Mouse (Mus musculus) kidney, adult 10 weeks (tissue): ENCODE results near the gene Kcne3. TPM values are rescaled to one million over a fixed set of nuclear protein-coding genes. Genes with fewer than 3 reads are reported as not detected.

Experiments used
- polyA plus RNA-seq: library from polyadenylated mRNA; stranded (reverse); fragments of 350-450 nt; fragmentation: Illumina TruSeq; extraction: RNeasy Lipid Tissue Mini Kit (QIAGEN cat#74804); gene quantifications from one replicate; pipeline ENCODE4 v1.2.3, GENCODE M21; 2014; ENCODE audit warnings: low read depth, low replicate concordance

The Kcne3 gene
- 1.8 TPM for polyA plus RNA-seq

DNA sequence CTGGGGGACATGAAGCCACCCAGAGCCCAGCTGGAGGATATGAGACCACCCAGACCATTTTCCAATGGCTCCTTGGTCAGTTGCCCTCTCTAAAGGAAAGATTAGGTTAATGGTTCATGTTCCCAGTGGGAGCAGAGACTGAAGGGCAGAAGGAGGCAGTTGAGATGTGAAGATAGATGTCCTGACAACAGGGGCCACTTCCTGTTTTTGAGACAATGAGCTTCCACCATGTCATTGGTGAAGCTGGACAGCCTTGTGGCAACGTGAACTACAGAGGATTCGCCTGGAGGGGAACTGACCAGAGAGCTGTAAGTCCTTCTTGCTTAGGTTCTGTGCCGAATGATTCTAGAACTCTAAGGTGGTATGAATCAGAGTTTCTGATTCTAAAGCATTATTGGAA lies at the start of gene Kcne3:
Gene Kcne3, plus strand, starts transcription at position 234 of the 400 bp plus-strand sequence.

DNA sequence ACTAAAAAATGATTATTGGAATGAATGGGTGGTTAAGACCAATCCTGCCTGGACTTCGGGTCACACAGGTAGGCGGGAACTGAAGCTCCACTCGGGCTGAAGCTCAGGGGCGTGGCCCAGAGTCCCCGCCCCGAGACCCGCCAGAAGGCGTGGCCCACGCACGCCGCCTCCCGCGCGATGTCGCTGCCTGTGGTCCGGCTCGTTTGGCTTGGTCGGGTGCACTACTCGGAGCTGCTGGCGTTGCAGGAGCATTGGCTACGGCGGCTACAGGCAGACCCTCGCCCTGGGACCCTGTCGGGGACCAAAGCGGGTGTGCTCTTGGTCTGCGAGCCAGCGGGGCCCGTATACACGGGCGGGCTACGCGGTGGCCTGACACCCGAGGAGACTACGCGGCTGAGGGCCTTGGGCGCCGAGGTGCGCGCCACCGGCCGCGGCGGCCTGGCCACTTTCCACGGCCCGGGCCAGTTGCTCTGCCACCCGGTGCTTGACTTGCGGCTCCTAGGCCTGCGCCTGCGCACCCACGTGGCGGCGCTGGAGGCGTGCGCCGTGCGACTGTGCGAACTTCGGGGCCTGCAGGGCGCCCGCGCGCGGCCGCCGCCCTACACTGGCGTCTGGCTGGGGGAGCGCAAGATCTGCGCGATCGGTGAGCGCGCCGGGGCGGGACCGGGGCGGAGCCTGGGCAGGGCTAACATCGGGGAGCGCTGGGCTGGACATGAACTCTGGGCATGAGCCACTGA lies 17.0 kb upstream of the Kcne3 start, which contains the start of gene Lipt2:
Gene Lipt2, plus strand, starts transcription at position 173 of the 737 bp plus-strand sequence.

DNA sequence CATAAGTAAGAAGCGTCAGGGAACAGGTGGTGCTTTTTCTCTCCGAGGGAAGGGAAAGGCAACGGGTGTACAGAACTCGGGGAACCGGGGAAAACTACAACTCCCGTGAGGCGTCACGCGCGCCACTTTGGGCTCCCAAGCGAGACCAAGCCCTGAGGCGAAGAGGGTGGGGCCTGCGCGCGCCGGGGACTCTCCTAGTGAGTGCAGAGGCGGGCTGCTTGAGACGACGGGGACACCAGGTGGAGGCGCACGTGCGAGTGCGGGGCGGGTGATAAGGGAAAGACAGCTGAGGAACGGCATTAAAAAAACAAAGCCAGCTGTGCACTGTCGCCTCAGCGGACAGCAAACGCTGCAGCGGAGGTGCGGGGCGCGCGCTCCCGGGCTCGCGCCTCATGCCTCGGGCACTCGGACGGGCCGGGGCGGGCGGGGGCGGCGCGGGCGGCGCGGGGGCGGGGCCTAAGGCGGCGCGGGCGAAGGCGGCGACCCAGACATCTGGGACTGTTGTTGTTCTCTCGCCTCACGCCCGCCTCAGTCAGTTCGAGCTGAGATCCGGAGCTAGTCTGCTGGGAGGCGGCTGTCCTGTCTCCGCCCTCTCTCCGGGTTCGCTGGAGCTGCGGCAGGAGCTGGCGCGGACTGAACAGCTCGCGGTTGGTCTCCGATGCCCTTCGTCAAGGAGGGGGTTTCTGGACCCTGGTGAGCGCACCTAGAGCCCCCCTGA lies 51.0 kb downstream of the Kcne3 start, which contains the start of gene Pgm2l1:
Gene Pgm2l1, plus strand, starts transcription at position 237 of the 718 bp plus-strand sequence.

Other genes with a start within 250 kb of the Kcne3 start
- gene Rnf169, start 196.1 kb upstream of the Kcne3 start, polyA plus RNA-seq: 9.4 TPM
- gene Chrdl2, start 170.3 kb upstream of the Kcne3 start, polyA plus RNA-seq: not detected
- 15.8 TPM for gene Pold3, start 54.9 kb upstream of the Kcne3 start, polyA plus RNA-seq
- 6.1 TPM for gene Lipt2, start 17.2 kb upstream of the Kcne3 start, polyA plus RNA-seq
- gene Pgm2l1, start 50.9 kb downstream of the Kcne3 start, polyA plus RNA-seq: 5.5 TPM
- gene P4ha3, start 109.0 kb downstream of the Kcne3 start, polyA plus RNA-seq: not detected
- 16.6 TPM for gene C2cd3, start 195.7 kb downstream of the Kcne3 start, polyA plus RNA-seq
- 61.8 TPM for gene Ppme1, start 195.8 kb downstream of the Kcne3 start, polyA plus RNA-seq